Mouse (Mus musculus): ENCODE data around the gene Rab17.

- TF ChIP-seq CTCF (IDR thresholded peaks at IDR 0.05; ENCODE audit: low read depth) = no peak
- no peak for TF ChIP-seq EP300 (IDR thresholded peaks at IDR 0.05; ENCODE audit: low read depth)
Observed at GRCm38 (mm10) chr1:90951670-90952069, 17.8 kb downstream of the Rab17 start.
